Mouse (Mus musculus): ENCODE data around the gene Fgd5.

DNA sequence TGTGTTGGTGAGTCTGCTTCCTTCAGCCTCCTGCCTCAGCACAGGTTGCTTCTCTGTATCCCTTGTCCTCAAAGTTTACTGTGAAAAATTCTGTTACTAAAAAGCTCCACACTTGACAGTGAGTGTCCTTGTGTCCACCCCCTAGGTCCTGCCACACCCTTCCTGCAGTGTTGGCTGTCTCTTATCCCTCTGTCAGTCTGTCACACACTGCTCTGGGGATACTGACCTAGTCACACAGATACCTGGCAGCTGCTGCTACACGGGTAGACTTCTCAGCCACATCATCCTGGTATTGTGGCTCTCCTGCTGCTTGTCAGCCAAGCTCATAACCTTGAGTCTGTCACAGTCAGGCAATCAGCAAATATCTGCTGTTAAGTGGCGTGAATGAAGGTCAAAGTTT is 14.1 kb downstream of the Fgd5 start:
- TF ChIP-seq CTCF (IDR thresholded peaks at IDR 0.05; ENCODE audit: low read depth, low read length) = no peak
- no peak for TF ChIP-seq EP300 (IDR thresholded peaks at IDR 0.05; ENCODE audit: insufficient read depth, low read depth, low read length)
- no peak for TF ChIP-seq POLR2A (IDR thresholded peaks at IDR 0.05; ENCODE audit: insufficient read depth, low read length)
